Mouse (Mus musculus): ENCODE measurements at regions not wholly inside any gene's neighbourhood (a gene's known extent, or its start where the extent isn't known, plus 50 kb on each side); places are given as distances from the start of the nearest gene placed in this dataset.

DNA sequence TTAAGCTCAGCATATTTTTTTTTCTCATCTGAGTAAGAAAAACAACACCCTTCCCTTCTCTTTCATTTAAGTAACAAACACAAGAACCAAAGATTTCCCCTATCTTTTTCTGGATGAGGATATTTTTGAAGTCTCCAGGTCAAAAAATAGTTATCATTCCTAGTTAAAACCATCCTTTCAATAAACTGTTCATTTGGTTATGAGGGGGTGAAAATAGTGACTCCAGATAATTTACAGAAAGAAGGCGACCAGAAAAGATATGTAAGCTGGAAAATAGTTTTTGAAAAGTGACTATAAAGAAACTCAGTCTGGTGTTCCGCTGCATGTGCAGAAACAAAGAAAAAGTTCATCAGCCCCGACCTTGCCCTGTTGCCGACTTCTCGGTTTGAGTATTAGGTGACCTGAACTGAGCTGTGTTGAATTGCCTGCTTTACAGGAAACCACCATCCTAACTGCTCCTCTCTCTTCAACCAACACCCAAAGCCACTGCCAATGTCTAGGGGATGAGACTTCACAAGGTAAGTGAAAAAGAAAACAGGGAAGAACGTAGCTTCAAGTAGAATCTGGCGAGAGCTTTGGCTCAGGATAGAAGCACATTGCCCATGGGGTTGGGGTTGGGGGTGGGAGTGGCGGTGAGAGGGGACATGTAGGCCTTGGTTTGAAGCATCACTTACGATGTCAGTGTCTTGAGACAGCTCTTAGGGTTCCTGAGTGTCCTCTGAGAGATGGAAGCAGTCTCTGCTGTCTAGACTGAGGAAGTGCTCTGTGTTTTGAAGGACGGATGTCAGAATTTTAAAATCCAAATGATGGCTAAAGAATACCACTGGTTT, 104.6 kb downstream of the Ube2e3 start:
- DNase-seq (ENCODE audit: low spot score in 2 of 2): no peak

- no peak for DNase-seq (ENCODE audit: low spot score in 2 of 2)
Observed at GRCm38 (mm10) chr2:78973811-78974210, 105.9 kb downstream of the Ube2e3 start.

- no peak for DNase-seq (ENCODE audit: low spot score in 2 of 2)
Observed at GRCm38 (mm10) chr2:78974683-78975392, 106.9 kb downstream of the Ube2e3 start.

DNA sequence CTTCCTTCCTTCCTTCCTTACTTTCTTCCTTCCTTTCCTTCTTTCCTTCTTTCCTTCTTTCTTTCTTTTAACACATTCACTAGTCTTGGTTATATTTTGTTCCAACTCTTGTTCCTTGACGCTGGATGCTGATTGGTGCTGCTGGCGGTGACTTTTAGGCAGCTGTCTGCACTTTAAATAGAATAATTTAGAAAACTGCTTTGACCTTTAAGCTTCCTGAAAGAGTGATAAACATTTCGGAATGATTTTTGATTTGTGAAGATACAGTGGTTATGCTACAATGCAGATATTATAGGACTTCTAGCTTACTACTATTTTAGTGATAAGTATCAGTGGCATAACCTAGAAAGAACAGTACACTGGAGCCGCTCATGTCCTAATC, 107.5 kb downstream of the Ube2e3 start:
- DNase-seq (ENCODE audit: low spot score in 2 of 2): no peak

DNA sequence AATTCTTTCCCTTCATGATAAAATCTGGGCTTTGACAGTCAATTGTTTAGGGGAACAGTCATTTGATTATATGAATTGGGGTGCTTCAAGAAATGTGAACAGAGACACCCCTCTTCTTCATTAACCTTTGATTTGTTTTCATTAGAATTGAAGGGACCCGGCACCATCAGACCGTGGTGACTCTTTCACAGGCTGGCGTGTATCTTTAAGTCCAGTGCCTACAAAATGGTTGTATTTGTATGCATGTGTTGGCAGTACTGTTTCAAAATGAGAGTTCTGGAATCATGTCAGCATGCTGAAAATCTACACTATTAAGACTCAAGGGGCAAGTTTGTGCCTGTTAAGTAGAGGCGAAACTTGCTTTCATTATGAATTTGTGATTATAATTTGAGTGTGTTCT, 108.2 kb downstream of the Ube2e3 start:
- DNase-seq (ENCODE audit: low spot score in 2 of 2): no peak

DNA sequence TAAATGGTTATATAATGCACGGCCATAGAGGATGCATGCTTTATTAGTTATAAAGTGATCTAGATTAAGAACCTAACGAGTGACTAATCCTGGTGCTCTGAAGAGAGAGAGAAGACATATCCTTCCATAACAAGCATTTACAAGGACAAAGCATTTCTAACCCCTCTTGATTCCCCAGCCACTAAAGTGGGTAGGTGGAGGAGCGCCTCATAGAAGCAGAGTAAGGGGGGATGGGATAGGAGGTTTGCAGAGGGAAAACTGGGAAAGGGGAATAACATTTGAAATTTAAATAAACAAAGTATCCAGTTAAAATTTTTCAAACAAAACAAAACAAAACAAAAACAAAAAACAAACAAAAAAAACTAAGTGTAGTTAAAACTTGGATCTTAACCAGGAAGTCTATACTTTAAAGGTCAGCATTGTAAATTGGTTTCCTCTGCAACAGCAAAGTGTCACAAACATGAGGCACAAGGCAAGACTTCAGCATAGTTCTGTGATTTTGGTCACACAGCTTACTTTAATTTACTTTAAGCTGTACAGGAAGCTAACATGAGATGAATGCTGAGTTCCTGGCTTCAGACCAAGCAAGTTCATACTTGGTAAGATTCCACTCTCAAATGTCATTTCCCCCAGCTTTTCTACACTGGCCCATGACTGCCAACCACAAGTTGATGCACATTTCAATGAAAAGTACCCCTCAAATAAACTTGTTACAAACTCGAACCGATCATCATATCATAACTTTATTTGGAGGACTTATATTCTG, 109.9 kb downstream of the Ube2e3 start:
- DNase-seq (ENCODE audit: low spot score in 2 of 2): no peak

GRCm38 (mm10) chr2:78980019-78980418, 112.1 kb downstream of the Ube2e3 start:
- DNase-seq (ENCODE audit: low spot score in 2 of 2): no peak

DNA sequence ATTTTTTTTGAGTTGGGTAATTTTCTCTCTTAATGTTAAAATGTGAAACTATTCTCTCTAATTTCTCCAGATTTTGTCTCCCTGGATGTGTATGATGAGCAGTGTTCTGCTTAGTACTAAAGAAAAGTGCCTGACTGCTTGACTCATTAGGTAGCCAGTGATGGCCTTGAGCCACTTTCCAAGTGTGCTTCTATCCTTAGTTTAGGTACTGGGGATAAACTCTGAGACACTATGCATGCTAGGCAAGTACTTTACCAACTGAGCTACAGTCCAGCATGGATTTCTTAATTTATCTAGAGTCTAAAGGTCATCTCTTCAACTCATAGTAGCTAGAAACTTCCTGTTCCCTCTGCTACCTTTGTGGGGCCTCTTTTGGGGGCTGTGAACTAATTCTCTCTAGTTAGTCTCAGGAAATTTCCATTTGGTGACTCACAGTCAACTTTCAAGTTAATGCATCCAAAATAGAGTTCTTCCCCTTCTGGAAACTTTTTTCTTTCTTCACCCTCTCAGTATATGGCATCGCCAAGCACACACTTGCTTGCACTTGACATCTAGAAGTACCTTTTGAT, 112.8 kb downstream of the Ube2e3 start:
- DNase-seq (ENCODE audit: low spot score in 2 of 2): no peak

DNA sequence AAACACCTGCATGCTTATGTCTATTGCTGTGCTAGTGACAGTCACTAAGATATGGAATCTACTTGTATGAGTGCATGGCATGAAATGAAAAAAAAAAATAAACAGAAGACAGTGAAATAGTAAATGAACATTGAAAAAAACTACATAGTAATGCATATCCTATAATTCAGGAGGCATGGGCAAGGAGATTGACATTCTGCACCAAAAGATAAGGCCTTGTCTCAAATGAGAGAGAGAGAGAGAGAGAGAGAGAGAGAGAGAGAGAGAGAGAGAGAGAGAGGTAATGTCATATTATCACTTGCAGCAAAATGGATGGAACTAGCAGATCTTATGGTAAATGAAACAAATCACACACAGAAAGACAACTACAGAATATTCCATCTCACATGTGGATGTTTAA, 115.4 kb downstream of the Ube2e3 start:
- no peak for DNase-seq (ENCODE audit: low spot score in 2 of 2)

DNA sequence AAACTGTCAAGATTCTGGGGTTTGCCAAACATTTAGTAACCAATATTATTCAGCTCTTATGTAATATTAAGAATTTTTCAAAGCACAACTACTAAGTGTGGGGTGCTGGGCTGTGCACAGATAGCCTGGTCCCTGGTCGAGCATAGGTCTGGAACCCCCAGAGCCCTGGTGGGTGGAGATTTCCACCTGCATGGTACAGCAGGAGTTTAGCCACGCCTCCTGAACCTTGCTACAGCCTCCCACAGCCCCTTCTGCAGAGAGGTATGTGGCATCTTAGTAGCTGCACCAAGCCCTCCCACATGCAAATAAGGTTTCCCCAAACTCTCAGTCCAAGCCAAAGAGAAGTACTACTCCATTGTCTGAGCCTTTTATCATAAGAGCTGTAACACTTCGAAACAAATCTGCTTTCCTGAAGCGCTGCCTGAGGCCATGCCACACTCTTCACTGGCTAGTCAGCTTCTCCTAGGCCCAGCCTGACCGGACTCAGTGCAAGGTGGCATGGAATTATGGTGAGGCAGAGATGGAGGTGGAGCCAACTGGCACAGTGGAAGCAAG, 116.1 kb downstream of the Ube2e3 start:
- no peak for DNase-seq (ENCODE audit: low spot score in 2 of 2)

DNA sequence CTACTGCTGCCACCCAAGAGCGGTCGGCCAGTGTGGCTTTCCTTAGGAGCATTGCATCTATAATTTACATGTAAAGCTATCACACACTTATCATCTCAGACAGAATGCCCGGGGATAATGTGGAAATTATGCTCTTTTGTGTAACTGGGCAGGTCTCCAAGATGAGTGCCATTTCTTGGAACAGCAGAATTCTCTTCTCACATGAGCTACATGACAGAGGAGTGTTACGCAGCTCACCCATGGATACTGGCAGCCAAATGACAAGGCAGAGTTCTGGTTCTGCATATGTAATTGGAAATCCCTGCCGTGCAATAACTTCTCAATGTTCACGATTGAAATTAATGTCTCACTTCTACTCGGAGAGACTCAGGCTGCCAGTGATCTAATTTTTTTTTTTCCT, 119.1 kb downstream of the Ube2e3 start:
- no peak for DNase-seq (ENCODE audit: low spot score in 2 of 2)

DNA sequence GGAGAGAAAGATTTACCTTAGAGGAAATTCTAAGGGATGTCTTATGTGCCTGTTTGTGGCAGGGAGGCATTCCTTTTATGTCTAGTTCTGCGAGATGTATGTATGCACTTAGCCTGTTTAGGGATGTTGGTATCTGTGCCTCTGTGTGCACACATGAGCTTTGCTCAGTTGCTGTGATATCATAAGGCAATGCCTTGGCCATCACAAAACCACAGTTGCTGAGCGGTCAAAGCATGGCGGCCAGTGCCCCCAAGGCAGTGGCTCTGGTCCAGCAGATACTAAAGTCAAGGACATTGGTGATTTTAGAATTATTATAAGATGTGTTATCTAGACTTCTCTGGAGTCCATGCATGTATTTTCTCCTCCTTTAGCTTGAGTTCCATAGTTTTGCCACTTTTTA, 119.5 kb downstream of the Ube2e3 start:
- DNase-seq (ENCODE audit: low spot score in 2 of 2): no peak

DNA sequence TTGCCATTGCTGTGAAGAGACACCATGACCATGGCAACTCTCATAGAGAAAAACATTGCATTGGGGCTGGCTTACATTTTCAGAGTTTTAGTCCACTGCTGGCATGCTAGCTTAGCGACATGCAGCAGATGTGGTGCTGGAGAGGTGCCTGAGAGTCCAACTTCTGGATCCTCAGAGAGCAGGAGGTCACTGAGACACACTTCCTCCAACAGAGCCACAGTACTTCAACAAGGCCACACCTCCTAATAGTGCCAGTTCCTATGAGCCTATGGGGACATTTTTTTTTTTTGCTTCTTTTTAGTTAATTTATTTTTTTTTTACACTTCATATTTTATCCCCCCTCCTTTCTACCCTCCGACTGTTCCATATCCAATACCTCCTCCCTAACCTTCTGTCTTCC, 120.3 kb downstream of the Ube2e3 start:
- DNase-seq (ENCODE audit: low spot score in 2 of 2): no peak

GRCm38 (mm10) chr2:78994800-78995555, 127.1 kb downstream of the Ube2e3 start:
- no peak for DNase-seq (ENCODE audit: low spot score in 2 of 2)

GRCm38 (mm10) chr2:78998637-78999036, 130.7 kb downstream of the Ube2e3 start:
- DNase-seq (ENCODE audit: low spot score in 2 of 2): no peak

GRCm38 (mm10) chr2:78999410-78999809, 131.5 kb downstream of the Ube2e3 start:
- no peak for DNase-seq (ENCODE audit: low spot score in 2 of 2)

GRCm38 (mm10) chr2:79004862-79005261, 136.9 kb downstream of the Ube2e3 start:
- DNase-seq (ENCODE audit: low spot score in 2 of 2): no peak

DNA sequence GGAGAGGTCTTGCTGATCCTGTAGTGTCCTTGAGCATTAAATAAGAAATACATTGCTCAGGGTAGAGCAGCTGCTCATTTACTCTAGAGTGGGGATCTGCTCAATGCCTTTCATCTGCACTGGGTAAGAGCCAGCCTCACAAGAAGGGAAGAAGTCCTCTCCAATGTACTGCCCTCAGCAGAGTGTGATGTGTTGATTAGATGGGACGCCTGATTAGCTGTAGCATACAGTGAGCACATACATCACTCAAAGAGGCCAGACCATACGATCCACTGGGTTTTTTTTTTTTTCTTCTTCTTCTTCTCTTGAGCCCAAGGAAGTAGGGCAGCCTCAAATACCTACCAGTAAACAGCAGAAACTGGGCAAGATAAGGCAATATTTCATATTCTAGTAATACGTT, 140.7 kb downstream of the Ube2e3 start:
- DNase-seq (ENCODE audit: low spot score in 2 of 2): no peak

GRCm38 (mm10) chr2:79009791-79010190, 141.9 kb downstream of the Ube2e3 start:
- DNase-seq (ENCODE audit: low spot score in 2 of 2): no peak

GRCm38 (mm10) chr2:79010273-79010672, 142.3 kb downstream of the Ube2e3 start:
- no peak for DNase-seq (ENCODE audit: low spot score in 2 of 2)

DNA sequence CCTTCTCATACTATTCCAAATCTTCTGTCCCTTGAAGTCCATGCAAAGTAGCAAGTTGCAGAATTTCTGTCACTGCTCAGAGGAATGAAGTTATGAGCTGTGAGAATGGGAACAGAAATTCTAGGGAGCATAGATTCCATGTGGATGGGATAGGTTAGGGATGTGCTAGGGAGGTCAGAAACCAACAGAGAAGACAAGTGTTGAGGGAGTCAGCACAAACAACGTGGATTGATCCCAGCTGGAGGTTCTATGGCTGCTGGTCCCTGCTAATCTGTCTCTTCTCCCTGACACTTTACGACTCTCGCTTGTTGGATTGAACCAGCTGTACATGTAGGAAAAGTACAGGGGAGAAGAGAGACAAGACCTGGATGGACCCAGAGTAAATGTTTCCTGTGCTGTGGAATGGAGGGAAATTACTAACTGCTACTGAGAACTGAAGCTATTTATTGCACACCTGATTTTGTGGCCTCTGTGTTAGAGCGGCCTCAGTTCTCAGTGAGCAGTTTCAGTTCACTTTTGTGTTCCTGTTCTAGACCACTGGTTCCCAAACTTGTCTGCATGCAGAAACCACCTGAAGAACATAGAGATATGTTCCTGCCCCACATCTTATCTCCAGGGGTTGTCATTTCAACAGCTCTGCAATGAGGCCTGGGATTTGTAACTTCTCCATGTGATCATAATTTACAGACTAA, 151.0 kb downstream of the Ube2e3 start:
- DNase-seq (ENCODE audit: low spot score in 2 of 2): no peak

Data from spleen, postnatal 4 days (tissue).